Mouse (Mus musculus) intestine, embryonic 15.5 days (tissue): Measurements from ENCODE around the gene S1pr5. TPM values are rescaled to one million over a fixed set of nuclear protein-coding genes. Genes with fewer than 3 reads are reported as not detected.

Experiments used
- ATAC-seq: fragments of 200-750 bp; cut with Nextera tagmentation; 2 replicates; pipeline ENCODE4 v1.8.0; 2017; ENCODE audit warnings: moderate TSS enrichment, moderate library complexity
- H3K27ac ChIP-seq: fragments of 300-500 bp; sonication (generic); 2 replicates; pipeline ENCODE4 v1.5.1; 2015; ENCODE audit warnings: mild to moderate bottlenecking, inconsistent platforms
- H3K27me3 ChIP-seq: fragments of 300-500 bp; sonication (generic); replicated peaks from 2 replicates; pipeline ENCODE4 v1.6.1; 2015; ENCODE audit warnings: inconsistent platforms
- H3K36me3 ChIP-seq: fragments of 300-500 bp; sonication (generic); 2 replicates; pipeline ENCODE4 v1.6.1; 2015; ENCODE audit warnings: inconsistent platforms
- H3K4me1 ChIP-seq: fragments of 300-500 bp; sonication (generic); replicated peaks from 2 replicates; pipeline ENCODE4 v1.6.1; 2015; ENCODE audit warnings: inconsistent platforms
- H3K4me2 ChIP-seq: fragments of 300-500 bp; sonication (generic); replicated peaks from 2 replicates; pipeline ENCODE4 v1.6.1; 2015; ENCODE audit warnings: mild to moderate bottlenecking, inconsistent platforms
- H3K4me3 ChIP-seq: fragments of 300-500 bp; sonication (generic); replicated peaks from 2 replicates; pipeline ENCODE4 v1.5.1; 2015; ENCODE audit warnings: inconsistent platforms
- H3K9ac ChIP-seq: fragments of 300-500 bp; sonication (generic); 2 replicates; pipeline ENCODE4 v1.6.1; 2015; ENCODE audit warnings: inconsistent platforms
- H3K9me3 ChIP-seq: fragments of 300-500 bp; sonication (generic); 2 replicates; pipeline ENCODE4 v1.6.1; 2016; ENCODE audit warnings: inconsistent platforms
- WGBS: fragments of 180-500 bp; shearing (Covaris S2); methylation state at CpG from one replicate; pipeline ENCODE4 v1.1.7; 2015; 5-methylcytosine and 5-hydroxymethylcytosine counted together
- polyA plus RNA-seq: library from polyadenylated mRNA; unstranded; fragments of >200 nt; fragmentation: Nextera tagmentation; extraction: Ambion mirVana; gene quantifications from 2 replicates; pipeline ENCODE4 v1.2.1, GENCODE M21; 2015

Gene S1pr5
- polyA plus RNA-seq, 1 experiment from 2014 or later: not detected

DNA sequence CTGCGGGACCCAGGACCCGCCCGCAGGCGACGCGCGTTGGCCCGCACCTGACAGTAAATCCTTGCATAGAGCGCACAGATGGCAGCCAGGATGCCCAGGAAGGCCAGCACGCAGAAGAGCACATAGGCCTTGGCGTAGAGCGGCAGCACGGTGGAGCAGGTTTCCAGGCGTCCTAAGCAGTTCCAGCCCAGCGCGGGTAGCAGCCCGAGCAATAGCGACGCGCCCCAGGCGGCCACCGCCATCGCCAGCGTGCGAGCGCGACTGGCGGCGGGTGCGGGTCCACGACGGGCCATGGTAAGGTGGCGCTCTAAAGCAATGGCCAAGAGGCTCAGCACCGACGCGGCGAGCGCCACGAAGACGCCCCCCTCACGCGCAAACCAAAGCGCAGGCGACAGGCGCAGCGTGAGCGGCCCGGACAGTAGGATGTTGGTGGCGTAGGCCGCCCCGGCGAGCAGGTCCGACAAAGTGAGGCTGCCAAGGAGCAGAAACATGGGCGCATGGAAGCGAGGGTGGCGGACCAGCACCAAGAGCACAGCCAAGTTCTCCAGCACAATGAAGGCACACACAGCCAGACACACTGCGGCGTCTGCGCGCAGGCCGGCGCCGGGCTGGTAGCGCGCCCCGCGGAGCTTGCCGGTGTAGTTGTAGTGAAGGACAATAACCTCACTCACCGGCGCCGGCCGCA lies 3.7 kb downstream of the S1pr5 start:
- peak; percentile 44 for ATAC-seq
- peaks cover 26% of the 10 kb centered on the region for H3K4me1 ChIP-seq
- peak overlapping the region; percentile 45 for H3K4me3 ChIP-seq
- peak overlapping the region; percentile 93 for H3K4me2 ChIP-seq
- no peaks in the 10 kb centered on the region for H3K36me3 ChIP-seq
- H3K9ac ChIP-seq: peak overlapping the region; percentile 39
- H3K9me3 ChIP-seq: no peaks in the 10 kb centered on the region
- WGBS: 1% methylated on average over 72 of the region's 72 CpGs
- no peak overlapping the region for H3K27ac ChIP-seq
- peaks cover 63% of the 10 kb centered on the region for H3K27me3 ChIP-seq

DNA sequence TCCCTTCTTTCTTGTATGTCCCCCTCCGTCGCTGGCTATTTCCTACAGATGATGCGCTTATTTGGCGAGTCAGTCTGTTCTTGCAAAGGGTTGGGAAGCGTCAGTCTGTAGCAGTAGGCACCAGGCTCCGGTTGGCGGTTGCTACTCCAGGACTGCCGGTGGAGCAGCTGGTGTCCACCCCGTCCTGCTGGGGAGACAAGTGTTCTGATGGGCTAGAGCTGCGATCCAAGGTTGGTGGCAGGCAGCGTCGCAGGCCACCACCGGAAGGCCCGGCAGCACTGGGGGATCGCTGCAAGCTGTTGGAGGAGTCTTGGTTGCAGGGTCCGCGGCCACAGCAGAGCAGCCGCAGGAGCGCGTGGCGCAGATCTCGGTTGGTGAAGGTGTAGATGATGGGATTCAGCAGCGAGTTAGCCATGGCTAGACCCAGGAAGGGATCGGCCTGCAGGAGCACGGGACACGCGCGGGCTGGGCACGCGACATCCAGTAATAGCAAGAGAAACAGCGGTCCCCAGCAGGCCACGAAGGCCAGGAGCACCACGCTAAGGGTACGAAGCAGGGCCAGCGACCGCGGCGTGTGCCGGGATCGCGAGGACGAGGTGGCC lies 4.3 kb downstream of the S1pr5 start:
- H3K9ac ChIP-seq: peak overlapping the region; percentile 39
- ATAC-seq: no peak
- 13% methylated on average over 42 of the region's 42 CpGs for WGBS

DNA sequence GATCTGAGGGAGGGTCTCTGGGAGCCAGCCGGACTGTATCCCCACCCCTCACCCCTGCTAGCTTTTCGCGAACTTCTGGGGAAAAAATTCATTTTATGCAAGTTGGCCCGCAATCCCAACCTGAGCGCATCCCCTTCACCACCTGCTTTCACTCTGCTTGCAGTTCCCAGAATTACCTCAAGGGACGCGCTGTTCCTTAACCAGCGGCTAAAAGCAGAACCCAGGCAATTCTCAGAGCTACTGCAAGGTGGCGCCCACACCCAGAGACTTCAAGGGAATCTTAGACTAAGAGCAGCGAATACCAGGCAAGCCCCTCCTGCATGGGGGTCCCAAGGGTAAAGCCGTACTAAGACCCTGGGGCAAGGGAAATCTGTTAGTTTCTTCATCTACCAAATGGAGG lies 6.9 kb downstream of the S1pr5 start:
- no peak for ATAC-seq

More for the DNA sequence above, 4.3 kb downstream of the S1pr5 start:
- H3K4me1 ChIP-seq: peaks cover 28% of the 10 kb centered on the region
- H3K27ac ChIP-seq: no peak overlapping the region
- H3K9me3 ChIP-seq: no peaks in the 10 kb centered on the region
- H3K36me3 ChIP-seq: no peaks in the 10 kb centered on the region
- peak overlapping the region; percentile 93 for H3K4me2 ChIP-seq
- H3K4me3 ChIP-seq: peak overlapping the region; percentile 45
- H3K27me3 ChIP-seq: peaks cover 57% of the 10 kb centered on the region

DNA sequence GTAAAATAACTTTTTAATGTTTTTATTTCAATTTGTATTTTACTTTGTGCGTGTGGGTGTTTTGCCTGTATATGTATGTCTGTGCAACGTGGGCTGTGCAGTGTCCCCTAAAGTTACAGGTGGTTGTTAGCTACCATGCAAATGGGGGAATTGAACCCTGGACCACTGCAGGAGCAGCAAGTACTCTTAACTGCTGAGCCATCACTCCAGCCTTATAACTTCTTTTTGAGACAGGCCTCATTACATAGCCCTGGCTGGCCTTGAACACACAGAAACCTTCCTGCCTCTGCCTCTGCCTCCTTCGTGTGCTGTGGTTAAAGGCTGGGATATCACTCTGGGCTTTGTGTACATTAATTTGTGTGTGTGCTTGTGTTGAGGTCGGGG lies 8.8 kb downstream of the S1pr5 start:
- H3K4me2 ChIP-seq: peak overlapping the region; percentile 76
- H3K4me3 ChIP-seq: peak overlapping the region; percentile 97
- 0 out of 2 replicates have a peak, but pooled peaks cover 3% of the 10 kb centered on the region for H3K36me3 ChIP-seq
- peaks cover 17% of the 10 kb centered on the region for H3K27me3 ChIP-seq
- peak; percentile 16; the same call in 1 of the 2 replicates for ATAC-seq
- peak overlapping the region; percentile 98 for H3K9ac ChIP-seq
- 30% methylated on average over 4 of the region's 4 CpGs for WGBS
- no peaks in the 10 kb centered on the region for H3K9me3 ChIP-seq
- H3K4me1 ChIP-seq: peaks cover 29% of the 10 kb centered on the region
- peak overlapping the region; percentile 93; the same call in 1 of the 2 replicates for H3K27ac ChIP-seq

More for the DNA sequence above, 6.9 kb downstream of the S1pr5 start:
- WGBS: 8% methylated on average over 11 of the region's 11 CpGs
- Histone ChIP-seq H3K4me2 (no peak overlapping the region), H3K4me1 (peaks cover 35% of the 10 kb centered on the region), H3K27ac (no peak overlapping the region), H3K27me3 (peaks cover 36% of the 10 kb centered on the region), H3K9me3 (no peaks in the 10 kb centered on the region), H3K36me3 (no peaks in the 10 kb centered on the region), H3K4me3 (no peak overlapping the region), H3K9ac (no peak overlapping the region)

GRCm38 (mm10) chr9:21238733-21239464 lies 9.3 kb downstream of the S1pr5 start, which contains the start of gene Keap1:
Gene Keap1 (minus strand): TSS chr9:21239361.
- Histone ChIP-seq H3K4me2 (peak within 1 kb of the TSS; percentile 76), H3K9me3 (no peaks in the 10 kb centered on the region), H3K36me3 (0 out of 2 replicates have a peak, but pooled peaks cover 3% of the 10 kb centered on the region), H3K9ac (peak within 1 kb of the TSS; percentile 98), H3K4me3 (peak within 1 kb of the TSS; percentile 97), H3K27ac (peak within 1 kb of the TSS; percentile 93), H3K4me1 (peaks cover 23% of the 10 kb centered on the region), H3K27me3 (peaks cover 12% of the 10 kb centered on the region)
- under 1% methylated on average over 82 of the region's 90 CpGs for WGBS
- ATAC-seq: peak; percentile 91

- Histone ChIP-seq H3K36me3 (peaks cover 8% of the 10 kb centered on the region), H3K9ac (peak overlapping the region; percentile 98), H3K4me2 (peak overlapping the region; percentile 76), H3K27ac (peak overlapping the region; percentile 93), H3K4me1 (peaks cover 21% of the 10 kb centered on the region), H3K9me3 (no peaks in the 10 kb centered on the region), H3K27me3 (peaks cover 4% of the 10 kb centered on the region; the same call in 1 of the 2 replicates), H3K4me3 (peak overlapping the region; percentile 97)
- WGBS: 1% methylated on average over 31 of the region's 31 CpGs
- ATAC-seq: no peak; the same call in none of the 2 replicates
These were observed 10.1 kb downstream of the S1pr5 start for GRCm38 (mm10) chr9:21238004-21238732.

GRCm38 (mm10) chr9:21237368-21238003 lies 10.8 kb downstream of the S1pr5 start:
- H3K4me2 ChIP-seq: peak overlapping the region; percentile 76
- H3K27ac ChIP-seq: peak overlapping the region; percentile 93
- H3K36me3 ChIP-seq: peaks cover 10% of the 10 kb centered on the region
- 17% methylated on average over 19 of the region's 19 CpGs for WGBS
- ATAC-seq: peak; percentile 13; the same call in 1 of the 2 replicates
- H3K4me3 ChIP-seq: peak overlapping the region; percentile 97
- H3K9me3 ChIP-seq: no peaks in the 10 kb centered on the region
- 0 out of 2 replicates have a peak, but pooled peaks cover 4% of the 10 kb centered on the region for H3K27me3 ChIP-seq
- H3K9ac ChIP-seq: peak overlapping the region; percentile 98
- peaks cover 21% of the 10 kb centered on the region for H3K4me1 ChIP-seq

DNA sequence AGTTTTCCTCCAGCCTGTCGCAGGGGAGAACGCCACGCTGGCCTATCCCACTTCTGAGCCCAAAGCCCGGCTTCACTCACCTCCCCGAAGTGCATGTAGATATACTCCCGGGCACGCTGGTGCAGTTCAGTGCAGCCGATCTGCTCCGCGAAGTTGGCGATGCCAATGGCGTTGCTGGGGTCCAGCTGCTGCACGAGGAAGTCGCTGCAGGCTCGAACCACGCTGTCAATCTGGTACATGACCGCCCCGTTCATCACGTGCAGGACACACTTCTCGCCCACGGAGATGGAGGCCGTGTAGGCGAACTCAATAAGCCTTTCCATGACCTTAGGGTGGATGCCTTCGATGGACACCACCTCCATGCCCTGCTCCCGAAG lies 11.3 kb downstream of the S1pr5 start:
- peaks cover 13% of the 10 kb centered on the region for H3K36me3 ChIP-seq
- ATAC-seq: no peak
- 0 out of 2 replicates have a peak, but pooled peaks cover 1% of the 10 kb centered on the region for H3K27me3 ChIP-seq
- H3K9me3 ChIP-seq: no peaks in the 10 kb centered on the region
- WGBS: 87% methylated on average over 25 of the region's 25 CpGs
- peak overlapping the region; percentile 76 for H3K4me2 ChIP-seq
- H3K4me1 ChIP-seq: peaks cover 21% of the 10 kb centered on the region
- H3K9ac ChIP-seq: peak overlapping the region; percentile 98
- no peak overlapping the region for H3K27ac ChIP-seq
- H3K4me3 ChIP-seq: peak overlapping the region; percentile 97

GRCm38 (mm10) chr9:21235341-21235740 lies 12.9 kb downstream of the S1pr5 start:
- Histone ChIP-seq H3K27ac (no peak overlapping the region), H3K4me1 (peaks cover 29% of the 10 kb centered on the region), H3K9me3 (no peaks in the 10 kb centered on the region), H3K4me3 (no peak overlapping the region), H3K36me3 (peaks cover 16% of the 10 kb centered on the region), H3K27me3 (no peaks in the 10 kb centered on the region), H3K9ac (no peak overlapping the region), H3K4me2 (no peak overlapping the region)
- 77% methylated on average over 4 of the region's 4 CpGs for WGBS
- no peak for ATAC-seq

- Histone ChIP-seq H3K27ac (no peak overlapping the region), H3K4me1 (peaks cover 24% of the 10 kb centered on the region), H3K36me3 (peaks cover 28% of the 10 kb centered on the region), H3K9me3 (no peaks in the 10 kb centered on the region), H3K9ac (no peak overlapping the region), H3K27me3 (no peaks in the 10 kb centered on the region), H3K4me2 (no peak overlapping the region), H3K4me3 (no peak overlapping the region)
- WGBS: 87% methylated on average over 28 of the region's 28 CpGs
- no peak for ATAC-seq
These were observed 14.4 kb downstream of the S1pr5 start for GRCm38 (mm10) chr9:21233805-21234204.

DNA sequence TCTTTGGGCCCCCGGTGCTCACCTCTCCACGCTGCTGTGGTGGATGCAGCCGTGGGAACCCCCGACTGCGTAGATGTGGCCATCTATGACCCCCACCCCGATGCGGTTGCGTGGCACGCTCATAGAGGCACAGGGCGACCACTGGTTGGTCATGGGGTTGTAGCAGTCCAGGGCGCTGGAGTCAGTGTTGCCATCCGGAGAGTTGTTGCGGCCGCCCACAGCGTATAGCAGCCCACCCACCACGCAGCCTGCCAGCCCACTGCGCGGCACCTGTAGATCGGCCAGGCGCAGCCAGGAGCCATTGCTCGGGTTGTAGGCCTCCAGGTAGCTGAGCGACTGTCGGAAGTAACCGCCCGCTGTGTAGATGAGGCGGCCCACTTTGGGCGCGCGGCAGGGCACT lies 14.9 kb downstream of the S1pr5 start:
- Histone ChIP-seq H3K4me2 (no peak overlapping the region), H3K9ac (no peak overlapping the region), H3K9me3 (no peaks in the 10 kb centered on the region), H3K4me3 (no peak overlapping the region), H3K4me1 (peaks cover 24% of the 10 kb centered on the region), H3K36me3 (peaks cover 28% of the 10 kb centered on the region), H3K27me3 (no peaks in the 10 kb centered on the region), H3K27ac (no peak overlapping the region)
- WGBS: 92% methylated on average over 29 of the region's 29 CpGs
- ATAC-seq: no peak
